Mouse (Mus musculus) left cerebral cortex, adult 18-20 months (tissue): Measurements from ENCODE around the gene Bin2. TPM values are rescaled to one million over a fixed set of nuclear protein-coding genes. Genes with fewer than 3 reads are reported as not detected.
A peak's percentile ranks its signal among the peaks of the same experiment; 100 is the strongest.
"Not testable (repeated sequence)": the region's sequence is repeated elsewhere in the genome, so short reads cannot be mapped to it uniquely, and the experiment has no call there.

Source experiments
- DNase-seq, 2 experiments: peaks; one replicate each; pipeline ENCODE4 v3.0.0; 2021 to 2022; ENCODE audit warnings: low spot score in 2 of 2, mixed read lengths in 1 of 2
- total RNA-seq, 2 experiments: library from RNA; stranded (reverse); gene quantifications; 2 replicates each; pipeline ENCODE4 v1.2.3; 2021

Bin2 gene
- total RNA-seq, 2 experiments from 2014 or later, result 5.2 to 5.4 TPM

DNA sequence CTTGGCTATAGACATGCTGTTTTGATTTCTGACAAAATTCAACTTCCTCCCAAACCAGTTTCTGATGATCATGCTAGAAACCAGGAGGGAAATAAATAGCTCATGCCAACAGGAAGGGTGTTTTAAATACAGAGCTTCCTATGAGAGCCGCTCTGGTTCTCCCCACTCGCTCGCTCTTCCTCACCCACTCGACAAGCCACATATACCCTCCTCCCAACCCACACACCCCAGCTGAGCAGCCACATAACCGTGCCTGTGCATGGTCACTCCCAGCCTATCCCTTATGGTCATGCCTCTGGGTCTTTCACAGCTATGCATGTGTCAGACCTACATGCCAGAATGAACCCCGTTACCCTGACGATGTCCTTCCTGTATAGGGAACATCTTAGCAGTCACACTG lies 47.2 kb downstream of the Bin2 start:
- peak; percentile 46 to 74 for DNase-seq

DNA sequence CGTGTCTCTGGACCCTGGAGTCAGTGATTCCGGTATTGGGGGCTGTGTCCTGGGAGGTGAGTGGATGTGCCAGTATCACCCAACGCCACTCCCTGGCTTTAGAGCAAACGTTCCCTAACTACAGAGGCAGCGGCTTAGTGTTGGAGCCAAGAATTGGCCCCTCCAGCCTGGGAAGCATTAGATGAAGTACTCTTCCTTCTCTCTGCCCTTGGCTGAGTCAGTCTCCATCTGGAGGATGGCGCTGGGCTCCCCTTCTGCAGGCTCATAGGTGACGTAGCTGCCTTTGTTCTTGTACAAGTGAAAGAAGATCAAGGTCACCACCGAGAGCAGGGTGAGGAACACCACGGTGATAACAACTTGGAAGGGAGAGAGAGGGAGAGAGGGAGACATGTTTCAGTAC lies 47.7 kb downstream of the Bin2 start:
- peak in 1 of 2 experiments; percentile 10 for DNase-seq

DNA sequence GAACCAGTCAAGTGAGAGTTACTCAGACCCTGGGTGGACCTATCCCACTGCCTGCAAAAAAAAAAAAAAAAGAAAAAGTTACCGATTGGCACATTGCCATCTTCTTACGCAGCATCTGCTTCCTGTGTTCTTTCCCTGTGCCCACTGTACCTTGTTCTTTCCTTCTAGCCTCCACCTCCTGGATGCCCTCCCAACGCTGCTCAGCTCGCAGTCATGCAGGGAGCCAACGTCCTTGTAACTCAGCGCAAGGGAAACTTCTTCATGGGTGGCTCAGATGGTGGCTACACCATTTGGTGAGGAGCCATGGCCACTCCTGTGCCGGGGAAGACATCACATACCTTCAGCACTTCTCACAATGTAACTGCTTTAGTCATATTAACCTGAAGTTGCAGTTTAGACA lies 50.2 kb downstream of the Bin2 start:
- no peak for DNase-seq

DNA sequence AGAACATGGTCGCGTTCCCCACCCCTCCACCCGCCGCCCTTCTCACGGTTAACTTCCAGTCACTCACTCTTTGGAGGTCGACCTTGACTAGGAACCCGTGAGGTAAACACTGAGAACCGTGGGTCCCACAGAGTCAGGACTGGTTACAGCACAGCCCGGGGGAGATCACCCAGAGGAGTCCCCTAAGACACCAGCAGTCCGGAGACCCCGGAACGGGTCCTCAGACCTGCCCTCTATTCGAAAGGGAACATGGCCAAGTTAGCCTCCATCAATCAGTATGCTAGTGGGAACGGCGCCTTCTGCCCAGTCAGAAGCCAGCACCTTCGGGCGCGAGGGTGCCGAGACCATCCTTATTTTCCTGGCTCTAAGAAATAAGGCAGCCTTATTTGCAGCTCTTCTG lies 53.1 kb downstream of the Bin2 start:
- DNase-seq, result no peak

DNA sequence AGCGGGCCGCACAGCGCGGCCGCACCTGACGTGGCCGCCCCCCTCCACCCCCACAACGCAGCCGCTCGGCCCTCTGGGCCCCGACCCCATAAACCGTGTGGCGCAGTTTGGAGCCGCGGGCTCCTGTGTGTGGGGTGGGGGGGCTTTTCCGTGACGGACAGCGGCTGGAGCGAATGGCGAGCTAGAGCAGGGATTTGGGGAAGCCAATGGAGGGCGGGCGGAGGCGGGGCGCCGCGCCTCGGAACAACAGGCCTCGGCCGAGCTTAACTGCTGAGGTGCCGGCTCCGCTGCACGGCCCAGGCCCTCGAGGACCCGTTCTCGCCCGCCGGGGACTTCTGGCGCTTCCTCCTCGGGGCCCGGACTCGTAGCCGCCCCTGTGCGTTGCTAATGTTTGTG lies 53.5 kb downstream of the Bin2 start:
- peak; percentile 89 to 90 for DNase-seq

DNA sequence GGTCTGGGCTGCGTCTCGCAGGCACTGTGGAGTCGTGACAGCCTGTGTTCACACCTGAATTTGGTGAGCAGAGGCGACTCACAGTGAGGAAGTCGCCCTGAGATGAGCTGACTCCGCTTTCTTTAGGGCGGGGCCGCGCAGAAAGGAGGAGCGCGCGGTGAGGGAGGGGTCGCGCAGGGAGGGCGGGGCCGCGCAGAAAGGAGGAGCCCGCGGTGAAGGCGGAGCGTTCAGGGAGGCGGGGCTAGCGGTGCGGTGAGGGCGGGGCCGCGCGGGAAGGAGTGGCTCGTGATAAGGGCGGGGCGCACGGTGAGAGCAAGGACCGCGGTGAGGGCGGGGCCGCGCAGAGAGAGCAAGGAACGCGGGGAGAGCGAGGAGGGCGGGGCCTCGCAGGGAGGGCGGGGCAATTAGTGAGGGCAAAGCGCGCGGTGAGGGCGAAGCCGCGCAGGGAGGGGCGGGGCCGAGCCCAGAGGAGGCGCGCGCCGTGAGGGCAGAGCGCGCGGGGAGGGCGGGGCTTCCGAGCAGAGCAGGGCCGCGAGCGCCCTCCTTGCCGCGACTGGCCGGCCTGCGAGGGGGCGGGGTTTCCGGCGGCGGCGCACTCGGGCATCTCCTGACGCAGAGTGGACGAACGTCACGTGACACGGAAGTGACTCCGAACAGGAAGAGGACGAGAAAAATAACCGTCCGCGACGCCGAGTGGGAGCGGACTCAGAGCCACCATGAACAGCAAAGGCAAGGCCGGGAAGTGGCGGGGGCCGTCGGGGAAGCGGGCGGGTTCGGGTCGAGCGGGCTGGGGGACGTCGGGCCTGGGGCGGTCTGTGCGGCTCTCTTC lies 54.1 kb downstream of the Bin2 start, which contains the start of gene Dazap2:
TSS of gene Dazap2 (plus strand) at position 354 of the 829 bp plus-strand sequence.
- peak; percentile 98 to 99 for DNase-seq

DNA sequence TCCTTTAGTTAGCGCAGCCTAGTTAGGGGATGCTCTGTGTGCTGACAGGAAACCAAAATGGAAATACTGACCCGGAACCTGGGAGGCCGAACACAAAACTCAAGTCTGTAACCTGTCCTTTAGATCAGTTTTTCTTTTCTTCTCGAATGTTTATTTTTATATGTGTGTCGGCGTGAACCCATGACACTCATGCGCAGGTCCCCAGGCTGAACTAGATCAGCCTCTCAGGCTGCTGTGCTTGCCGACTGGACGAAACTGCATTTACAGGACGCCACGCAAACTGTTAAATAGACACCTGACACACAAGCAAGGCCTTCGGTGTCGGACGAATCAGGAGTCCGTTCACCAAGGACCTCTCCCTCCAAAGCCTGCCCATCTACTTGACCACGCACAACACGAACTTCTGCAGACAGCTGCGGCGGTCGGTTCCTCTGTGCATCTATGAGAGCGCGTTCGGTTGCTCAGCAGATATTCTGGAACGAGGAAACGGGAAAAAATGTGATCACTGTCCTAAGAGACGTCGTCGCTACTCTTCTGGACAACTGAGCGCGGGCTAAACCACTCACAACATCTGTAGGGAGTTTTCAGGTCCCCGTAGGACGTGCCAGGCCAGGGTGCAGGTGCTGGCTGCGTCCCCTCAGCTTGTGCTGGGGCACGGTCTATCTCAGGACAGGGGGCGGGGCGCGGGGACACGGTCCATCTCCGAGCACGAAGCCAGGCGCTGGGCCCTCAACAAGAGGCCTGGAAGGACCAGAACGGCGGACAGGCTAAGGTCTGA lies 54.9 kb downstream of the Bin2 start:
- no peak for DNase-seq

DNA sequence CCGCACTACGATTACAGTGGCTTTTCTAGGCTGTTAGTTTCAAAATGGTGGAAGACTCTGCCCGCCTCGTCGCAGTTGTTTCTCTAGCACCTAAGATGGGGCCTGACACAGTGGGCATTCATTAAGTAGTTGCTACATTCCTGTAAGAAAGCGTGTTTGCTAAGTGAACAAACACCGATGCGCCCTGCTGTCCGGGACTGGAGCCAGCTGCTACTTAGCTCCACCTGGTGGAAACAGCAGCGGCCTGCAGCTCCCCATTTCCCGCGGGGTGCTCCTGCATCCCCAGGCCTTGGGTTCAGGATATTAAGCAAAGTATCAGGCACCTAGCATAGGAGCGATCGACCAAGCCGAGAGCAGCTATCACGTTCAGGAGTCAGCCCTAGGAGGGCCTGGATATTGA lies 55.8 kb downstream of the Bin2 start:
- DNase-seq, result peak; percentile 76 to 78

DNA sequence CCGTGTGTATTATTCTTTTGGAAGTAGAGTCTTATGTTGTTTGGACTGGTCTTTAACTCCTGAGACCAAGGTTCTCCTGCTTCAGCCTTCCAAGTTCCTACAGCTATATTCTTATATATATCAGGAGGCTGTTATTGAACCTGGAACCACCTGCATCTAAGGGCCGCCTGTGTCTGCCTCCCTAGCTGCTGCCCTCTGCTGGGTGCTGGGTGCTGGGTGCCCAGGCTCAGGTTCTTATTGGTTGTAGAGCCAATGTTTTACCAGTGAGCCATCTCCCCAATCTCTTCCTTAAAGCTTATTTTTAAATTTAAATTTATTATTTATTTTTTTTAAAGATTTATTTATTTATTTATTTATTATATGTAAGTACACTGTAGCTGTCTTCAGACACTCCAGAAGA lies 56.9 kb downstream of the Bin2 start:
- peak in 1 of 2 experiments; percentile 17 for DNase-seq

DNA sequence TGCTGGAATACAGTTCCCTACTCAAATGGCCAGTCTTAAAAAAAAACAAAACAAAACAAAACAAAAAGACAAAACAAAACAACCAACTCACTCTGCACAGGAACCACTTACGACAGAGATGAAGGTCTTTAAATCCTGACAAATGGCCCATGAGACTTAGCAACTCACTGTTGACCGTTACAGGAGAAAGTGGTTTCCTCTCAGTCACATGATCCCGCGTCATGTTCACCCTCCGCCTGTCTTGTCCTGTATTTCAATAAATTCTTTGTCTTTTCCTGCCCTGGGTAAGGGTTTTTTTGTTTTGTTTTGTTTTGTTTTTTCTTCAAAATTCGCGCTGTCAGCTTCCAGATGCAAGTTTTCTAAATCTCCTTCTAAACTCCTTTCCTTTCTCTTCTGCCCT lies 57.4 kb downstream of the Bin2 start:
- DNase-seq, result no peak

DNA sequence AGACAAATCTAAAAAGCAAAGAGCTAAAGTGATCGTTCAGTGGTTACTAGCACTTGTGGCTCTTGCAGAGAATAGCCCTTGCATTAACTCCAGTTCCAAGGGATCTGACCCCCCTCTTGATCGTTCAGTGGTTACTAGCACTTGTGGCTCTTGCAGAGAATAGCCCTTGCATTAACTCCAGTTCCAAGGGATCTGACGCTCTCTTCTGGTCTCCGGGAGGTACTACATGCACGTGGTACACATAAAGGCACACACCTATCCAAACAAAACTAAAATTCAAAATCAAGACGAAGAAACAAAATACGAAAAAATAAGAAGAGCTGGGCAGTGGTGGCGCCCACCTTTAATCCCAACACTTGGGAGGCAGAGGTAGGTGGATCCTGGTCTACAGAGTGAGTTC lies 62.7 kb downstream of the Bin2 start:
- DNase-seq, result not testable (repeated sequence)

DNA sequence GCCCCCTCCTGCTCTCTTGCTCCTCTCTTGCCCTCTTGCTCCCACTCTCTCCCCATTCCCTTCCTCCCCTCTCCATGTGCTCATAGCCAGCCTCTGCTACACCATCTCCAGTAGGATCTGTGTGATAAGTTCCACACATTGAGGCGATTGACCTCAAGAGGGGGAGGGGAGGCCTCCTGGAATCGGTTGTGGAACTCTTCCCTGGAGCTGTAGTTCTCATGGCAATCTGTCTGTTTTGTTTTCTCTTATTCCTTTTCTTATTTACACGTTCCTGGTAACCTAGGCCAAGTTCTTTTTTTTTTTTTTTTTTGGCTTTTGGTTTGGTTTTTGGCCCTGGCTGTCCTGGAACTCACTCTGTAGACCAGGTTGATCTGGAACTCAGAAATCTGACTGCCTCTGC lies 67.7 kb downstream of the Bin2 start:
- no peak for DNase-seq

DNA sequence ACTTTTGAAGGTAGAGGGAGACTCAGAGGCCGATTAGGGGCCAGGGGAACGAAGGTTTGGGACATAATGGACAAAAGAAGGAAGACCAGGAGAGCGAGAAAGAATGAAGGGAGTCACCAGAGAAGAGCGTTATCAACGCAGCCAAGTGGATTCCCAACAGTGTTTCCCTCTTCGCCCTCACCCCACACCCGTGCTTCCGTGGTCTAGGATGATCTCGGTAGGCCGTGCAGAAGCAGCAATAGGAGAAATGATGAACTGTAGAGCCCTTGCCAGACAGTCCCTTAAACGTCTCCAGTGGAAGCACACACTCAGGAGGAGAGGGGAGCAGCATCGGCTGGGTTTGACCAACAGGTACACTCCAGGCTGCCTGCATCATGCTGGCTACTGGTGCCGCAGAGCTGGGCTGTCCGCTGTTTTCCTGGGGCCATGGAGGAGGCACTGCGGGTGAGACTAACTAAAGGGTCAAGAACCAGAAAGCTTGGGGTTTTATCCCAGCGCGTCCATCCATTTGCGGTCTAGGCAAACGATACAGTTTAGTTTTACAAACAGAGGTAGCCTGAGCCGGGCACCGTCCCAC lies 68.6 kb downstream of the Bin2 start:
- DNase-seq, result no peak

DNA sequence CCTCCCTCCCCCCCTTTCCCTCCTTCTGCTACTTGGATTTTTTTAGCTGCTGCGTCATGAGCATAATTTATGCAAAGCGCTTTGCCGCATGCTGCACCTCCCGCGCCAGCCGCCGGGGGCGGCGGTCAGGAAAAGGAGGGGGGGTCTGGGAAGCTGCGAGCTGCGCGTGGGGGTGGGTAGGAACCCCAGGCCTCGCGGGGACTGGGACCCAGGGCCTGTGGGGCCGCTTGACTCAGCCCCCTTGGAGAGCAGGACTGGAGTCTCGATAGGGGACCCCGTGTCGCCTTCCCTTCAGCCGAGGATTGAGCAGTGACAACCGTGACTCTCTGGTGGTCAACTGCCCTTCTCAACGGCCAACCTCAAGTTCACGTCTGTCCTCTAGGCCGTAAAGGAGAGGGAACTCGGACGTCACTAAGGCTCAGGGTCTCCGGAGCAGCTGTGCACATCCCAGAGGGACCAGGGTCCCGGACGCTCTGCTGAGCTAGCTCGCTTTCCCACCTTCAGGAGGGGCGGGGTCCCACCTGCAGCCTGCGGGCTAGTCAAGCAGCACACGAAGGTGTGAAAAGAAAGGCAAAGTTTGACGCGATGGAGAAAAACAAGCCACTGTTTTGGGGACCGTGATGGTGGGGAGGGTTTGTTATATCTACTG lies 69.2 kb downstream of the Bin2 start:
- DNase-seq, result peak; percentile 68 to 70

DNA sequence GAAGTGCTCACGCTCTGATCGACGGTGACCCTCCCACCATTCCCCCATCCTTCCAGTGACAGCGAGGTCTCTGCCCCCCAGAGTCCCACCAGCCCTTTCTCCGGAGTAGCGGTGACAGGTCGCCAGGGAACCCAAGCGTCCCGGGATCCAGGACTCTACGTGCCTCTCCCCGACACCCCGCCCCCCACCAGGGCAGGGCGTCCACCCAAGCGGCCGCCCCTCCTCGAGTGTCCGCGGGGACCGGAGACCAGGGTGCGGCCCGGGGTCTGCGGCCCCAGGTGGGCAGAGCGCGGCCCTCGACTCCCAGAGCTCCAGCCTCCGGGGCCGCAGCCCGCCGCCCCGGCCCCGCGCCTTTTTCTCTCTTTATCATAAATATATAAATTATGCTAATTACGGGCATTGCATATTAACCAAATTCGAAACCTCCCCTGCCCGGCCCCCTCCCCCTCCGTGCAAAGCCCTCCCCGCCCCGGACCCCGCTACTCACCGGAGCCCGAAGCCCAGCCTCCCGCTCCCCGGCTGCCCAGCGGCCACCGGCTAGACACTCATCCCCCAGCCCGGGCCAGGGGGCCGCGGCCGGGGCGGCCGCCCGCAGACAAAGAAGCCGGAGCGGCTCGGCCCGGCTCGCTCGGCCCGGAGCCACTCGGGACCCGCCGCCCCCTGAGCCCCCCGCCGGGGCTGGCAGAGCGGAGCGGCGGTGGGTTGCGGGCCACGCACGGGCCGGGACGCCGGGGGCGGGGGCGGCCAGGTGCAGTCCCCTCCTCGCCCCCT lies 69.9 kb downstream of the Bin2 start, which contains the start of gene Pou6f1:
TSS of gene Pou6f1 (minus strand) at position 709 of the 771 bp plus-strand sequence.
- peak; percentile 20 to 47 for DNase-seq

DNA sequence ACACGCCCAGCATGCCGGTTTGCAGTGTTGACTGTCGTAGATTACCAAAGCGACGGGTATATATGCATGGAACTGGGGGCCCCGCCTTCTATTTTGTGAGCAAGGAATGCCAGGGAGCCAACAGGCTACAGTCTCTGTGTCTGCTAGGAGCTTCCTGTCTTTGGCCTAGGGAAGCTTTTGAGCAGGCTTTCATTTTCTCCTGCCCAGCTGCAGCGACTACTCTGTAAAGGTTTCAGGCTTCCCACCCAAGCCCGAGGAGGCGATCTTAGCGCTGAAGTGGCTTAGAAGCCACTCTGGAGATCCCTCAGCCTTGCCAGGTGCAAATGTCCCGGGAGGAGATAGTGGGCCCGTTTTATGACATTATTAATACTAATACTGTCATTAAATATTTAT lies 70.5 kb downstream of the Bin2 start:
- peak; percentile 23 to 36 for DNase-seq

DNA sequence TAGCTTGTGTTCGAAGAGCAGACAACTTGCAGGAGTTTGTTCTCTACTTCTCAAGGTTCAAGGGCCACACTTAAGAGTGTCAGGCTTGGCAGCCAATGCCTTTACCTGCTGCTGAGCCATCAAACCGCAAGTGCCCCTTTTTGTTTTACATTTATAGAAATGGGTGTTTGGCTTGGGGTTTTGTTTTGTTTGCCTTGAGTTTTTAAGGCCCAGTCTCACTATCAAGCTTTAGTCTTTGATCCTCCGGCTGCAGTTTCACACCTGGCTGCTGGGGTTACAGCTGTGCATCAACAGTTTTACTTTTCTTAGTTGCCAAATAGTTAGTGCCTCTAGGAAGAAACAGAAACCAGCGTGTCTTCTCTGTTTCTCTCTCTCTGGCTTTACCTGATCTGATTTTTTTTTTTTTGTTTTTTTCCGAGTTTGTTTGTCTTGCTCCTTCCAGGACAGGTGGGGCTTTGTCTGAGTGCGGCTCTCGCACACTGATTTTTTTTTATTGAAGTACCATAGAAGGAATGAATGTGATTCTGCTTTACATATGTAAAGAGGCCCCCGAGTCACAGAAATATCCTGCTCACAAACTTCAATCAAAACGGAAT lies 71.0 kb downstream of the Bin2 start:
- no peak for DNase-seq

DNA sequence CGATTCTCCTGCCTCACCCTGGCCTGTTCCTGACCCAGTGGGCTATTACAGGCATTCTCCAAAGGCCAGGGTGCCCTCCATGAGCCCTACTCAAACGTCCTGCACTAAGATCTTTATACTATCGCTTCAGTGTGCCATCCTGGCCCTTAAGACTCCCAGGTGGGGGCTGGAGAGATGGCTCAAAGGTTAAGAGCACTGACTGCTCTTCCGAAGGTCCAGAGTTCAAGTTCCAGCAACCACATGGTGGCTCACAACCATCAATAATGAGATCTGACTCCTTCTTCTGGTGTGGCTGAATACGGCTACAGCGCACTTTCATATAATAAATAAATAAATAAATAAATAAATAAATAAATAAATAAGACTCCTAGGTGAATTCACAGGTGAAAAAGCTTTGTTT lies 76.5 kb downstream of the Bin2 start:
- DNase-seq, result no peak
